Mouse (Mus musculus) hindlimb bud, embryonic 11.5 days (tissue): ENCODE measurements at regions not wholly inside any gene's neighbourhood (a gene's known extent, or its start where the extent isn't known, plus 50 kb on each side); places are given as distances from the start of the nearest gene placed in this dataset.

Experiments
- DNase-seq: peaks from one replicate; pipeline ENCODE4 v3.0.0-alpha.2; 2012; ENCODE audit warnings: low read depth, low spot score; ENCODE audit errors: extremely low spot score

- DNase-seq, result no peak
Observed at GRCm38 (mm10) chr2:148107607-148108115, 60.9 kb upstream of the Foxa2 start.

DNA sequence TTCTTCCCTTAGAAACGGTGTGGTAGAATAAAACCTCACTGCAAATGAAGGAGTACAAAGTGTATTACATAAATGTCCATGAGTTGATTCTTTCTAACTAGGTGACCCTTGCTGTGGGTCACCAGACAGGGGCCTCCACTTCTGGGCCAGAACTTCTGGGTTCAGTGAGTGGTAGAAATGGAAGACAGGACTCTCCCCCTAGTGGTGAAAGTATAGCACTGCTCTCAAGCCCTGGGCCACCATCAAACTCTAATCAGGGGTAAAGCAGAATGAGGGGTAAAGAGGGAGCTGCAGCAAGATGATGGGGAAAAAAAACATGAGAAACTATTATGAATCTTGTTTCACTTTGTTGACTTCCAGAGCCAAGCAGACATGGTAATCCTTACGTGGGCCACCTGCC lies 63.4 kb upstream of the Foxa2 start:
- DNase-seq, result no peak

- no peak for DNase-seq
Observed at GRCm38 (mm10) chr2:148111889-148112288, 65.1 kb upstream of the Foxa2 start.

DNA sequence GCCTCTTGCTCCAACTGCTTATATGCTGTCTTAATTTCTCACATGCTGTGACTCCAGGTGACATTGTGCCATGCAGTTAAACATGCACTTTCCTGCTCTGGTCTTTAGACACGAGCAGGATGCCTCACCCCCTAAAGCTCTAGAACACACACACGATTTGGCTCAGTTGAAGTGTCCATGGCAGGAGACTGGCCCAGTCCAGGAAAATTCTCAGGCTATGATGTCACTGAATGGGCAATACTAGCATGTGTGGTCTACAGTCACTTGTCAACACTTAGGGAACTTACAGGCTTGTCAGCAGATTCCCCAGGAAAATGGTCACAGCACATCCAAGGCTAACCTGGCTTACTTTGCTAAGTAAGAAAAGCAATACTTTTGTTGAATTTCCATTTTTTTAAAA lies 66.4 kb upstream of the Foxa2 start:
- no peak for DNase-seq

DNA sequence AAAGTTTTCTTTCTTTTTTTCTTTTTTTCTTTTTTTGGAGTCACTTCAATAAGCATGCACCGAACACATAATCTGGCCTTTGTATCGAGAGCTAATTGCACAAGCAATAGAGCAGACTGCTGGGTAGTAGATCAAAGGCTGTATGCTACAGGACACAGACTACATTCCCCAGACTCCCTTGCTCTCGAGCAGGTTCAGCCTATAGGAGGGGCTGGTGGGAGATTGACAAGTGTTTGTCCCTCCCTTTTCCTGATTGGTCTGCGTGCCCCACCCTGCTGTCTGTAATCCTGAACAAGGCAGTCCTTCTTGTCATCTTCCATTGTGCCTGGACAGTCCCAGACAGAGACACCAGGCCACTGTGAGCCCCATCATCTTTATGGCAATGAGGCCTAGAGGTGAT lies 67.8 kb upstream of the Foxa2 start:
- no peak for DNase-seq

GRCm38 (mm10) chr2:148116033-148116790 lies 69.4 kb upstream of the Foxa2 start:
- no peak for DNase-seq

DNA sequence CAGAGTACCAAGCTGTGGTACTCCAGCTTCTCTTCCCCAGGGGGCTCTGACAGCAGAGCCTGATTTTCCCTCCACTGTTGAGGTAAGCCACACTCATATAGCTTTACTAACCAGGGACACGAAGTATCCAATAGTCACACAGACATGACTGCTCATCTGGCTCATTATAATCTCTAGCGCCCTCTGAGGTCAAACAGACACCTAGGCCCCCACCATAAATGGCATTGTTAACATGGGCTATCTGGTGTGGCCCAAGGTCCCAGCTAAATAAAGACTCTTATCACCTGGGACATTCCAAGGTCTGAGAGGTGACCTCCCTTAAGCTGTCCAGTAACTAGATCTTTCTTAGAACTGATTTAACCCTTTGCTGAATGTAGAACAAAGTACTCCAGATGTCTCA lies 70.7 kb upstream of the Foxa2 start:
- no peak for DNase-seq

DNA sequence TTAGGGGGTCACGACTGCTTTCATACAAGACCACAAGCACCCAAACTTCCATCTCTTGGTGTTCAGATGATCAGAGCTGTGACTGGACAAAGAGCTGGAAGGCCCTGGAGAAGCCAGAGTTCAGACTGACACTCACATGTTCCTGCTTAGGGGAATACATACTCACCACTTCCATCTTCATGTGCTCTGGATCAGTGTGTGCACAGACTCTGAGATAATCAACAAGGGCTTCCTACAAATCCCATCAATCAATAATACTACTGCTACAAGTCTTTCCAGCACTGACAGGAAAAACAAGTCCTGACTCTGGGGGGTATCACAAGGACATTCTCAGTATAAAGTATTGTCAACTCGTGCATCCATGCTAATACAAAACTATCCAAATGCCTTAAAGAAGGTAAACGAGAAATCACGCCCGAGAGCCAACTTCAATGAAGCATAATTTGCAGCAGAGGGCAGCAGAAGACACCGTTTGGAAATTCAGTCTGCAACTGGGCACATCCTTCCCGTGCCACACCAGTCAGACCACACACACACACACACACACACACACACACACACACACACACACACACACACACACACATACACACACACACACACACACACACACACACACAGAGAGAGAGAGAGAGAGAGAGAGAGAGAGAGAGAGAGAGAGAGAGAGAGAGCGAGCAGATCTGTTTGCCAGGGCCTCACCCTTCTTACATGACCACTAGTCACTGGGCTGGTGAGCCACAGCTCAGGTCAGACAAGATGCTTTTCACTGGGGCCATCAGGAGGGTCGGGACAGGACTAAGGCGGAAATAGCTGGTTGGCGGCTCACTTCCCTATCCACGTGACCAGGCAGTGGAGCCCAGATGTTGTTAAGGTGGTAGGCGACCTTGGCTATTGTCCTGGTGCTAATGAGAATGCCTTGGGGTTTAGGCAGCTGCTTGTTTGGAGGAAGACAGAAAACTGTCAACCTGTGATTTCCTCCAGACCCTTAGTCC lies 75.4 kb upstream of the Foxa2 start:
- DNase-seq, result no peak

GRCm38 (mm10) chr2:148123780-148124179 lies 77.0 kb upstream of the Foxa2 start:
- no peak for DNase-seq

GRCm38 (mm10) chr2:148133811-148134210 lies 87.0 kb upstream of the Foxa2 start:
- no peak for DNase-seq

- DNase-seq, result no peak
Observed at GRCm38 (mm10) chr2:148141936-148142335, 95.2 kb upstream of the Foxa2 start.

GRCm38 (mm10) chr2:148144816-148145215 lies 98.0 kb upstream of the Foxa2 start:
- DNase-seq, result no peak

DNA sequence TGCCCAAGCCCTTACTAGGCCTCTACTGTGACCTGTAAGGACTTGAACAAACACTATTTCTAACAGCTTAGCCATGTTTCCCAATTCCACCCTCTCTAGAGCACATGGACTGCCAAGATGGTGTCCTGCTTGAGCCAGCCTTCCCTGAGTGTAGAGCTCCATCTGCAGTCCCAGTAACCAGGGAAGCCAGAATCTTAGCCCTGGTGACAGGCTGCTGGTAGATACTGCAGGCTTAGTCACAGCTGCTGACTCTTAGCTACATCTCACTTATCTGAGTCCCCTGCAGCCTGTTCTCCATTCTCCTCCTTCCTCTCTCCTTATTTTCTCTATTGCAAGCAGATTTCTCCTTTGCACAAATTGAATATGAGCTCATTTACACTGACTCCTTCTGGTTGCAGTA lies 101.5 kb upstream of the Foxa2 start:
- DNase-seq, result no peak

- no peak for DNase-seq
Observed at GRCm38 (mm10) chr2:148149426-148149825, 102.7 kb upstream of the Foxa2 start.

DNA sequence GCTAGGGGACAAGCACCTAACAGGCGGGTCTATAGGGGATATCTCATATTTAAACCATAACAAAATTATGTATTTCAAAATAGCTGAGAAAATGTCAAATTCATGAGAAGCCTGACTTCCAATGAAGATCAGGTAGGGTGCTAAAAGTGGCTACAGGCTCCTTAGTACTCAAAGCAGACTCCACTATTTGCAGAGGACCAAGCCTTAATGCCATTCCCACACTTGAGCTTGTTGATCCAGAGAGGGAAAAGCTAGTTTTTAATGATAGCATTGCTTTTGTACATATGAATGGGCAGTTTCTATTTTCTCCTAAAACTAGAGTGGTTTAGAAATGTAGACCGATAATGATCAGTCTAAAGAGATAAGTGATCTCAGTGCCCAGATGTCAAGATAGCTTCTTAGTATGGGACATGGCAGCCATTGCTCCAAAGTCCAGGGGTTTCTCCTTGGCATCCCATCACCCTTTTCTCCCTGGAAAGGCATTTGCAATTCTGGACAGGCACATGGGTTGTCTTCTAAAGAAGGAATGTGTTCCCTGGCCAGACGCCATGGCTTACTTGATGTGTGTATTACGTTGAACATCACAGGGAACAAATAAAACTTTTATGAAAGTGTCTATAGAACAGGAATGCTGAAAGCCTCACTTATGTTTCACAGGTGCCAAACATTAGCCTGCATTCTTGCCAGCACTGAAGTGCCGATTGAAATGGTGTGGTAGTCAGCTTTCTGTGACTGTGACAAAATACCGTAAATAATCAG lies 106.9 kb upstream of the Foxa2 start:
- DNase-seq, result no peak

DNA sequence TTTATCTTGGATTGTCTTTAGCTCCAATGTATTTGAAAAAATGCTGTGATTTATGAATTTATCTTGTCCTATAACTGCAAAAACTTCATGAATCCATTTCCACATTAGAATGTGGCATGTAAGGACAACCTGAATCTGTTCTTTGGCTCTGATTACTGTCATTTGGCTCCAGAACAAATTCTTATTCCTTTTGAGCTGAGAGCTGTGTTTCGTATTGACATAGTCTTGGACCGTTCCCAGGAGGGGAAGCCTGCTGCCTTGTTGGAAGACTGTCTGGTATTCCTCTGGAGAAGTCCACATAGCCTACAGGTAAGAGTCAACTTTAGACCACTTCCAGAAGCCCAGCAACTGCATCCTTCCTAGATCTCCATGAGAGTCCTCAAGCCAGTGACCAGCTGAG lies 109.4 kb upstream of the Foxa2 start:
- no peak for DNase-seq

DNA sequence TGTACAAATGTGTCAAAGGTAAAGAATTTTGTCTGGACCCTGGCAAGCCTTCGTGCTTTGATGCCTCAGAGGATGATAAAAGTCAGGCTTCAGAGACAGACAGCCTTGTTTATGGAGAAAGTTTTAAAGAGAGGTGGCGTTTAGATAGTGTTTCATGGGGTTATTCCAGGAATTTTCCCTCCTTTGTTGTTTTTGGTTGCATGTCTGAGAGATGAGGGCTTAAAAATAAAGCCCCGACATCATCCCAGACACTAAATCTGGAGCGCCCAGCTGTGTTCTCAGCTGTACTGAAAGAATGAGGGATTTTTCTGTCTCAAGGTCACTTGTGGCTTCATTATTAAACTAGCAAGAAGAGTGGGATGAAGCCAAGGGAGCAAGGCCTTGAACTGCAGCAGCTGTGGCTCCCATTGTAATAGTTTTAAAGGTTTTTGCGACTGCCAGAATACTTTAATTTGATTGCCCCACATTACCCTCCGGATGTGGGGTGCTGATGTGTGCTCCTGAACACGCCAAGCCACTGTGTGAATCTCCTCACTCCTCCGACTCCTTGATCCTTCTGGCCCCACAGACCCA lies 112.3 kb upstream of the Foxa2 start:
- DNase-seq, result no peak

DNA sequence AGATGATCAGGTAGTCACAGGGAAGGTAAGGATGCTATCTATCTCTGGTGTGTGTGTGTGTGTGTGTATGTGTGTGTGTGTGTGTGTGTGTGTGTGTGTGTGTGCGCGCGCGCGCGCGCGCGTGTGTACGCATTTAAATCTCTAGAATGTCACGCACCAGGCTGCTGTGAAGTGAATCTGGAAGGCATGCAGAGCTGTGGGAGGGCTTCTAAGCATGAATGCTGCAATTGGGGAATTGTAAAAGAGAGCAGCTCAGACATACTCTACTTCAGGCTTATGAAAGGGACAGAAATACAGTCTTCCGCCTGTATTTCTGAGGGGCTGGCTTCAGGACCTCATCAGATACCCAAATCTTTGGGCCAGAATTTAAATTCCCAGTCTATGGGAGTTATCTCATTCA lies 114.2 kb upstream of the Foxa2 start:
- no peak for DNase-seq

- no peak for DNase-seq
Observed at GRCm38 (mm10) chr2:148161966-148162365, 115.2 kb upstream of the Foxa2 start.

DNA sequence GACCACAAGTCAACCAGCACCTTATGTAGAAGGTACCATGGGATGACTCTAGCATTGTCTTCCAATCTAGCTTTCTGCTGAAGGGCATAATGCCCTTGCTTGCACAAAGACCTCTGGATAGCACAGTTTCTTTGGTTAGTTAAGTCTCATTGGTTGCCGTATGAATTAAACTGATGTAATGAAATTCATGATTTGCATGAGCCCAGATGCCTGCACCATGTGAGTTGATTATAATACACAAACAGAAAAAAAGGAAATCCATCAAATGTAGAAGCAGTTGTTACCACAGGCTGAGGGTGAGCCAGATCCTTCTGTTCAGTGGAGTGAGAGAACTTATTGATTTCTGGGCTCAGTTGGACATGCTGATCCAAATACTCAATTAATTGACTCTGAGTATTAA lies 115.8 kb upstream of the Foxa2 start:
- no peak for DNase-seq

DNA sequence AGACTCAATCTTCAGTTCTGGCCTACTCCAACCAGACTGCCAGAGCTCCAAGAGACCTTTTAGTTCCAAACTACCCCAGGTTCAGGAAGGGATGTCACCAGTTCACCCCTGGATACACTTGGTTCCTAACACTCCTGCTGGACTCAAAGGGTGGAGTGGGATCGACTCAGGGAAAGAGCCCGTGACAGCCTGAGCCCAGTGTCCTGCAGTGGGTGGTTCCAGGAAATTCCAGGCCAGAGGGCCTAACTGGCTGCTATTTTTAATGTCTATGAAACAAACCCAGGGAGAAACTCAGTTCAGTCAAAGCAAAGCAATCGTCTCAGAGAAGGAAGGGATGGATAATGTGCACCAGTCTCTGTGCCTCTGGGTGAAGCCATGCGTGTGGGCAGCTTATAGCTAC lies 124.3 kb upstream of the Foxa2 start:
- no peak for DNase-seq
